Mouse (Mus musculus): ENCODE data around the gene Olfr460. TPM values are rescaled to one million over a fixed set of nuclear protein-coding genes. Genes with fewer than 3 reads are reported as not detected.

The Olfr460 gene
- polyA plus RNA-seq, 1 experiment from 2014 or later = not detected

GRCm38 (mm10) chr6:40613260-40613852 is 44.1 kb downstream of the Olfr460 start, which contains the start of gene Tas2r138:
TSS of gene Tas2r138 (minus strand) at chr6:40613310.
- WGBS = 75% methylated on average over 4 of the region's 4 CpGs
- ATAC-seq (ENCODE audit: extremely low read depth, insufficient number of reproducible peaks, low FRiP score, low TSS enrichment) = no peak
- Histone ChIP-seq H3K4me2 (no peak within 1 kb of the TSS), H3K9me3 (no peaks in the 10 kb centered on the region), H3K4me3 (no peak within 1 kb of the TSS), H3K36me3 (no peaks in the 10 kb centered on the region), H3K9ac (no peak within 1 kb of the TSS), H3K27ac (replicated peaks) (no peak within 1 kb of the TSS), H3K4me1 (no peaks in the 10 kb centered on the region), H3K27me3 (replicated peaks) (no peaks in the 10 kb centered on the region)

GRCm38 (mm10) chr6:40617965-40618364 is 48.7 kb downstream of the Olfr460 start:
- Histone ChIP-seq H3K4me1 (no peaks in the 10 kb centered on the region), H3K9me3 (no peaks in the 10 kb centered on the region), H3K27ac (replicated peaks) (no peak overlapping the region), H3K9ac (no peak overlapping the region), H3K4me3 (no peak overlapping the region), H3K36me3 (no peaks in the 10 kb centered on the region), H3K4me2 (no peak overlapping the region), H3K27me3 (replicated peaks) (no peaks in the 10 kb centered on the region)
- WGBS = 10% methylated on average over 2 of the region's 2 CpGs
- ATAC-seq (ENCODE audit: extremely low read depth, insufficient number of reproducible peaks, low FRiP score, low TSS enrichment) = no peak

Other genes with a start within 250 kb of the Olfr460 start
- gene Agk, start 244.3 kb upstream of the Olfr460 start, polyA plus RNA-seq (2015; fragmentation: Nextera tagmentation; extraction: Ambion mirVana) = 33.9 and 40.6 TPM in 2 replicates
- 3.1 and 3.2 TPM in 2 replicates for gene E330009J07Rik, start 133.4 kb upstream of the Olfr460 start, polyA plus RNA-seq (2015; fragmentation: Nextera tagmentation; extraction: Ambion mirVana)
- not detected in 2 replicates for gene Wee2, start 130.4 kb upstream of the Olfr460 start, polyA plus RNA-seq (2015; fragmentation: Nextera tagmentation; extraction: Ambion mirVana)
- 94.1 and 112 TPM in 2 replicates for gene Ssbp1, start 98.1 kb upstream of the Olfr460 start, polyA plus RNA-seq (2015; fragmentation: Nextera tagmentation; extraction: Ambion mirVana)
- not detected in 2 replicates for gene Tas2r137, start 78.3 kb upstream of the Olfr460 start, polyA plus RNA-seq (2015; fragmentation: Nextera tagmentation; extraction: Ambion mirVana)
- not detected in 2 replicates for gene Tas2r108, start 76.0 kb upstream of the Olfr460 start, polyA plus RNA-seq (2015; fragmentation: Nextera tagmentation; extraction: Ambion mirVana)
- not detected in 2 replicates for gene Prss37, start 50.0 kb upstream of the Olfr460 start, polyA plus RNA-seq (2015; fragmentation: Nextera tagmentation; extraction: Ambion mirVana)
- gene Olfr461, start 14.4 kb upstream of the Olfr460 start, polyA plus RNA-seq (2015; fragmentation: Nextera tagmentation; extraction: Ambion mirVana) = not detected in 2 replicates
- 0.47 and 0.53 TPM in 2 replicates for gene Clec5a, start 16.3 kb downstream of the Olfr460 start, polyA plus RNA-seq (2015; fragmentation: Nextera tagmentation; extraction: Ambion mirVana)
- not detected in 2 replicates for gene Tas2r138, start 43.8 kb downstream of the Olfr460 start, polyA plus RNA-seq (2015; fragmentation: Nextera tagmentation; extraction: Ambion mirVana)
- 0.07 and 0.15 TPM in 2 replicates for gene Mgam, start 59.3 kb downstream of the Olfr460 start, polyA plus RNA-seq (2015; fragmentation: Nextera tagmentation; extraction: Ambion mirVana)

Measured in heart, embryonic 13.5 days (tissue).